Mouse (Mus musculus) erythroid progenitor cell, adult 5-6 weeks (primary cell): ENCODE measurements around the gene Cyb5b. TPM values are rescaled to one million over a fixed set of nuclear protein-coding genes. Genes with fewer than 3 reads are reported as not detected.

Experiments used
- ATAC-seq: replicated peaks from 2 replicates; pipeline ENCODE4 v1.8.0; 2016; ENCODE audit warnings: moderate number of reproducible peaks, mild to moderate bottlenecking, moderate TSS enrichment, inconsistent platforms; ENCODE audit not compliant: poor library complexity, low FRiP score, severe bottlenecking
- total RNA-seq, 2 experiments: library from RNA; stranded (forward) in 1 of 2; stranded (reverse) in 1 of 2; fragments of 150-400 nt in 1 of 2; fragments of 186-747, 209-891 nt in 1 of 2; gene quantifications; 2 replicates each; pipeline versions ENCODE4 v1.2.3 to v1.2.4; 2015 to 2017; ENCODE audit warnings: low replicate concordance in 2 of 2

Cyb5b gene
- total RNA-seq, 2 experiments from 2014 or later: 7.4 to 16.8 TPM

GRCm38 (mm10) chr8:107129171-107130025 lies 21.0 kb upstream of the Cyb5b start:
- no peak for ATAC-seq

GRCm38 (mm10) chr8:107130028-107130427 lies 20.4 kb upstream of the Cyb5b start:
- no peak for ATAC-seq

- ATAC-seq: no peak
These were observed 17.6 kb upstream of the Cyb5b start for GRCm38 (mm10) chr8:107132581-107133491.

GRCm38 (mm10) chr8:107133881-107134280 lies 16.6 kb upstream of the Cyb5b start:
- ATAC-seq: no peak

- no peak for ATAC-seq
These were observed 14.3 kb upstream of the Cyb5b start for GRCm38 (mm10) chr8:107136003-107136612.

- ATAC-seq: no peak
These were observed 12.8 kb upstream of the Cyb5b start for GRCm38 (mm10) chr8:107137591-107137990.

GRCm38 (mm10) chr8:107138338-107138737 lies 12.1 kb upstream of the Cyb5b start:
- no peak for ATAC-seq

- ATAC-seq: peak; percentile 95
These were observed 10.6 kb upstream of the Cyb5b start for GRCm38 (mm10) chr8:107139704-107140470.

- no peak for ATAC-seq
These were observed 7.9 kb upstream of the Cyb5b start for GRCm38 (mm10) chr8:107142539-107142938.

- ATAC-seq: no peak
These were observed 6.9 kb upstream of the Cyb5b start for GRCm38 (mm10) chr8:107143501-107143900.

- no peak for ATAC-seq
These were observed 4.3 kb upstream of the Cyb5b start for GRCm38 (mm10) chr8:107146186-107146585.

- ATAC-seq: no peak
These were observed 1.6 kb upstream of the Cyb5b start for GRCm38 (mm10) chr8:107148802-107149201.

- peak; percentile 39 for ATAC-seq
These were observed 410 bp upstream of the Cyb5b start for GRCm38 (mm10) chr8:107150057-107150403.

- ATAC-seq: no peak
These were observed 926 bp downstream of the Cyb5b start for GRCm38 (mm10) chr8:107151212-107151920.

GRCm38 (mm10) chr8:107153326-107154210 lies 3.1 kb downstream of the Cyb5b start:
- no peak for ATAC-seq

- no peak for ATAC-seq
These were observed 6.4 kb downstream of the Cyb5b start for GRCm38 (mm10) chr8:107156816-107157215.

GRCm38 (mm10) chr8:107157836-107158235 lies 7.4 kb downstream of the Cyb5b start:
- ATAC-seq: 0 out of 2 replicates have a peak, but pooled peaks have one; percentile 34

- ATAC-seq: no peak
These were observed 8.4 kb downstream of the Cyb5b start for GRCm38 (mm10) chr8:107158890-107159289.
